ENCODE assay signal across 16 mouse cellular contexts in genomic region chr7:84300261-84300660, GRCm38 (mm10).
DNase-seq lines count a peak whose midpoint lies in the region.
"Had no signal": no experiment of that assay in that cellular context is flagged by ENCODE, and none has a peak within 500 bp of the region (broad histone marks: within the 10 kb centered on the region; RNA-seq: fewer than 3 reads in every experiment).

No protein-coding gene starts in this region.

- peak; percentile 48 to 61 for DNase-seq in frontal cortex, adult 2 months (ENCODE audit: extremely low spot score in 1 of 2, low spot score in 1 of 2)
- DNase-seq in frontal cortex, postnatal 25 days (ENCODE audit: low spot score in 2 of 2) = no peak
- DNase-seq in left cerebral cortex, adult 11 months (ENCODE audit: low spot score) = peak; percentile 36
- DNase-seq in left cerebral cortex, adult 8-10 months (ENCODE audit: low spot score in 2 of 2) = no peak
- DNase-seq in brain, adult 2 months (ENCODE audit: low read depth, low spot score) = peak; percentile 72
- DNase-seq in telencephalon, adult 2 months (ENCODE audit: low read depth, low spot score) = peak; percentile 68
- no peak for DNase-seq in lung, postnatal 14 days
- DNase-seq: adrenal gland, postnatal 10 days; adrenal gland, postnatal 36 days; B cell, adult 2 months; cerebellum, adult 11 months; cerebellum, adult 2 months; cerebellum, adult 9-11 months; cerebellum, postnatal 25 days; gastrocnemius, postnatal 10 days; gastrocnemius, postnatal 36 days had no signal

Comparison
In these comparisons a context has a peak if more than half of its experiments do, and no peak if none do; other contexts are left out.
1. DNase-seq: peak in frontal cortex, adult 2 months (2 of 2), left cerebral cortex, adult 11 months (single experiment), brain, adult 2 months (single experiment) and telencephalon, adult 2 months (single experiment); none in frontal cortex, postnatal 25 days (0 of 2), left cerebral cortex, adult 8-10 months (0 of 2) and lung, postnatal 14 days (single experiment).